Mouse (Mus musculus) ES-CJ7 (cell line): ENCODE measurements around the gene Mucl3.

Source experiments
- DNase-seq: peaks from one replicate; pipeline ENCODE4 v3.0.0; 2011; ENCODE audit warnings: low read depth, low spot score

The Mucl3 gene

DNA sequence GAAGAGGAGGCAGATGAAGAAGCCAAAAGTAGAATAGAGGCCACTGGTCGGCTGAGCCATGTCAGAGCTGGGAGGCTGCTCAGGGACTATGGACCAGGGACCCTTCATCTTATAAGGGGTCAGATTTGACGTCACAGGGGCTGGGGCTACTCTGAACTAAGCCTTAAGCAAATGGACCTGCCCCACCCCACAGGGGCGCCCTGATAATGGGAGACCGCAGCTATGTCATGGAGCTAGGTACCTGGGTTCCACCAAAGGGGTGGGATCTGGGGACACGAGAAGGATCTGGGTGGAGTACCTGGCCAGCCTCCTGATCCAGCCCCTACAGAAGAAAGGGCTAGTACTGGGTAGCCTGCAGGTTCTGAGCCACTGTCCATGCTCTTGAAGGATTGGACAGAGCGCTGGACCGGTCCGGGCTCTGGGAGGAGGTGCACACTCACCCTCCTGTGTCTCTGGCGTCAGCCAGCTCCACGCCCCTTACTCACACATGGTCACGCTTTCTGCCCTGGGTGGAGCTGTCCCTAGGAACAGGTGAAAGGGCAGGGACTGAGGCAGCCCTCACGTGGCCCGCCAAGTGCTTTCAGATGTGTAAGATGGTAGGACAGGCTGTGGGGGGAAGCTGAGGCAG, at the start of gene Mucl3:
Gene Mucl3 (minus strand): TSS at position 87 of the 628 bp plus-strand sequence.
- no peak for DNase-seq

- no peak for DNase-seq
Observed at GRCm38 (mm10) chr17:35692368-35692767, 48.9 kb upstream of the Mucl3 start.

GRCm38 (mm10) chr17:35691811-35692210, 48.3 kb upstream of the Mucl3 start:
- DNase-seq = no peak

GRCm38 (mm10) chr17:35689936-35690645, 46.6 kb upstream of the Mucl3 start:
- DNase-seq = no peak

DNA sequence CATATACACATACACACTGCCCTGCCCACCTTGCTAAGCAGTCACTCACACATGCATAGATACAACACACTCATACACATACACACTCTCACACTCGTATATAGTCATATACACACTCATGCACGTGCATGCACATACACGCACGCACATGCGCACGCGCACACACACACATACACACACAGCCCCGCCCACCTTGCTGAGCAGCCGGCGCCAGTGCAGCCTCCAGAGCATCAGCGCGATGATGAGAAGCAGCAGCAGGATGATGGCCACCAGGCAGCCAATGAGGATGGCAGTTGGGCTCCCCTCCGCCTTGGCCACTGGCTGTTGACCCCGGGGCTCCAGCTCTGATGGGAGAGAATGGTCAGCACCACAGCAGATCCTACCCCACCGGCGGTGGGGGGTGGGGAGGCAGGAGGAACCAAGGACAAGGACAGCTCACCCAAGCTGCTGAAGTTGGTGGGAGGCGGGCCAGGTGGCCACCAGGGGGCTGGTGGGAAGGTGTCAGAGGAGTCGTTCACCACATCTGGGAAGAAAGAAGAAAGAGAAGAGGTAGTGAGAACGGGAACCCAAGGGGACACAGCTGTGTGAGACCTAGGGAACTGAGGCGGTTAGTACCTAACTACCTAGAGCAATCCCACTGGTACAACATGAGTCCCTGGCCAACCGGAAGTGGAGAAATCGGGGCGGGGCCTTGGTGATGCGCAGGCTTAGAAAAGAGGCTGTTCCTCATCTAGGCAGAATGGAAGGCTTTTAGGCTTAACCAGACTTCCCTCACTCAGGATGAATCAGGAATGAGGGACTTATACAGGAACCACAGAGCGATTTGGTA, 45.1 kb upstream of the Mucl3 start:
- DNase-seq = peak; percentile 45

DNA sequence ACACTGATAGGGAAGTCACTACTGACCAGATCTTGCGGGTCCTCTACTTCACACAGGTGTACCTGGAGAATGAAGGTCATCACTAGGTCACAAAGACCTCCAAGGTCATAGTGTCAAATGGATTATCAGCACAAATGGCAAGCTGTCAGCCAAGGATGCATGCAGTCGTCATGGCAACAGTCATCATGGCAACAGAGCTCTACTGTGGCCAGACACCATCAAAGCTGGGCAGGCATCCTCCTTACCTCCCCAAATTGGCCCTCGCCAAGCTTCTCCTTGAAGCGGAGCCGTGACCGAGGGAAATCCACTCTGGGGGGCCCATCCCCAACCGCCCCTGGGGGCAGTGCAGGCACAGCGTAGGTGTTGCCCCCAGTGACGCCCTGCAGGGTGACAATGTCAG, 41.6 kb upstream of the Mucl3 start:
- peak; percentile 45 for DNase-seq

DNA sequence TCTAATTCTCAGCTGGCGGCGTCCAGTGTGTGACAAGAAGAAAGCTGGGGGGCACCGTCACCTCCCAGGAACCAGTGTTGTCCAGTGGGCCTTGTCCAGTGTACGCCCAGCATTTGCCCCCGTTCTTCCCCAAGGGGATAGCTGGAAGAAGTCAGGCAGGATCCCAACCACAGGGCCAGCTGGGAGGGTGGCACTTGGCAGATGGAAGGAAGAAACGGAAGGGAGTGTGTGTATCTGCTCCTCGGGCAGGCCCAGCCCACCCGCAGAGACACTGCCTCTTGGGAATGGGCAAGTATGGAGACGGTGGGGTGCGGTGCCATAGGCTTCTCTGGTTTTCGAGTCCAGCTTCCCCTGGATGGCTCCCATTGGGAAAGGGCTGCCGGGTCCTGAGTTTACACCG, 38.5 kb upstream of the Mucl3 start:
- no peak for DNase-seq

DNA sequence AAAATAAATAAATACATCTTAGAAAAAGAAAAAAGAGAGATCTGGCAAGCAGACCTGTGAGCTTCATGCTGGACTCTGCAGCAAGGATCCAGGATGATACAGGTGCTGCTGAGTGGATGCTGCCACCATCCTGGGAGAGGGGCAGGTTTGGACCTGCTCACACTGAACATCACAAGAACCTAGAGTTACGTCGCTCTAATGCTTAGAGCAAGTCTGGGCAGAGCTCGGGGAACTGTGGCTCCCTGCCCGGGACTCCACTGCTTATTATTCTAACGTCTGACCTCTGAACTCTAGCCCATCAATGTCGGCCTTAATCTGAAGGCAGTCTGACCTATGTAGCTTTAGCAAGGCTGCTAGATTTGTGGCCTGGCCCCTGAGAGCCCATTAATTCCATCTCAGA, 37.1 kb upstream of the Mucl3 start:
- peak; percentile 39 for DNase-seq

GRCm38 (mm10) chr17:35673416-35674035, 30.0 kb upstream of the Mucl3 start, which contains the start of gene Gtf2h4:
Gene Gtf2h4, minus strand, starts transcription at chr17:35673739.
- DNase-seq = peak; percentile 97

DNA sequence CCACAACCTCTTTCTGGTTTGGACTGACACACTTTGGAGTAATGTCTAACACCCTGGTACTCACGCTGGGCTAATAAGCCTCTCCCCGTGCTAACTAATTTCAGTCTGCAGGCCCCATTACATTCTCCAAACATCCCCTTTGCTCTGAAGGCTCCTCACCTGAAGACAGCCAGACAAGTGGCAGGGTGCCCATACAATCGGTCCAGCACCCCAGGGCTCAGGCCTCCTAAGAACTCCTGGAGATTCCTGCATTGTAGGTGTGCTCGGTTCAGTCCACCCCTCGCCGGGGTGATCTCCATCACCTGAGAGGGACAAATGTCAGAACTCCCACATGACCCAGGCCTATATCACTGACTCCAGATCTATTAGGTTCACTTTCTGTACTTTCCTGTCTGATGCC, 29.0 kb upstream of the Mucl3 start:
- DNase-seq = no peak

- DNase-seq = no peak
Observed at GRCm38 (mm10) chr17:35671846-35672245, 28.4 kb upstream of the Mucl3 start.

GRCm38 (mm10) chr17:35669731-35670130, 26.2 kb upstream of the Mucl3 start:
- no peak for DNase-seq

- peak; percentile 94 for DNase-seq
Observed at GRCm38 (mm10) chr17:35667334-35668065, 24.0 kb upstream of the Mucl3 start, which contains the start of gene Vars2. Gene Vars2, minus strand, starts transcription at chr17:35667592.

- DNase-seq = peak; percentile 41
Observed at GRCm38 (mm10) chr17:35666851-35667256, 23.4 kb upstream of the Mucl3 start.

DNA sequence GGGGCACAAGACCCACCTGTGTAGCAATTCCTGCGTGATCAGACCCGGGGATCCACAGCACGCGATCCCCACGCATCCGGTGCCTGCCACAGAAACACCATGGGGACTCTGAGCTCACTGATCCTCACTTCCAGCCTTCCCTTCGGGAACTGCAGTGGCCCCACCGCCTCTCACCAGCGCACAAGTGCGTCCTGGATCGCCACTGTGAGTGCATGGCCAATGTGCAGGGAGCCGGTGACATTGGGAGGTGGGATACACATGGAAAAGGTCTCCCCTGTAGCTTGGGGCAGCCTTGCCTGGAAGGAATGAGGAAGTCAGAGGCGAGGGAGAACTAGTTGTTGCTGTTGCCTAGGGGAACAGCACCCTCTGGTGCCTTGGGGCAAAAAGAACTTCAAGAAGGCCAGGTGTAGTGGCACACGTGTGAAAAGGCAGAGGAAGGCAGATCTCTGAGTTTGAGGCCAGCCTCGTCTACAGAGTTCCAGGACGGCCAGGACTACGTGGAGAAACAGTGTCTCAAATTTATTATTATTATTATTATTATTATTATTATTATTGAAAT, 22.5 kb upstream of the Mucl3 start:
- DNase-seq = peak; percentile 77

DNA sequence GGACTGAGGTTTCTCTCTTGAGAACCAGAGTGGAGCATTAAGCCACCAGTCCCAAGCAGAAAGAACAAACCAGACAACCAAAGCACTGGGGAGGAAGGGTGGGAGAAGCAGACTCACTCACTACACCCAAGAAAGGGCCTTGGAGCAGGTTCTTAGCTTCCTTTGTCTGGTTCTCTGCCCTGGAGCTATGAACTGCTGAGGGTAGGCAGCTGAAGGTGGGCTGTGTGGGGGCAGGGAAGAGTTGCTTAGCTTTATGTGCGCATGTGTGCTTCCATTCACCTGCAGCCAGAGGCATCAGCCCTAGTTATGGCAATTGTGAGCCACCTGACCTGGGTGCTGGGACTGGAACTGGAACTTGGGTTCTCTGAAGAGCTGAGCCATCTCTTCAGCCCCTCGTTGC, 9.6 kb upstream of the Mucl3 start:
- peak; percentile 71 for DNase-seq

DNA sequence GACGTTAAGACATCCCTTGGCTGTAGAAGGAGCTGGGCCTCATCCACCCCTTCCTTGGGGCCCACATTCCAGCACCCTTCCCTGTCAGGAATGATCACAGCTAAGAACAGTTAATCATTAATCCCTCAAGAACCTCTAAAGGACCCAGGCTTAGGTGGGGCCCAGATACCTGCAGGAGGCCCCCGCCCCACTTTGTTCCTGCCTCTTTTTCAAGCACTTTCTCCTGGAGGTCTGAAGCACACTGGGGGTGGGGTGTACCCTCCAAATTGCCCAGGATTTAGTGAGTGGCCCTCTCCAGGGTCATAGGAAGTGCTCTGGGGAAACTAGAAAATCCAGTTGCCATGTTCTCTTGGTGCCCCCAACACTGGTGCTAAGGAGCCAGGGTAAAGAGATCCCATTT, 5.9 kb upstream of the Mucl3 start:
- DNase-seq = no peak

- DNase-seq = no peak
Observed at GRCm38 (mm10) chr17:35639352-35639751, 4.1 kb downstream of the Mucl3 start.

DNA sequence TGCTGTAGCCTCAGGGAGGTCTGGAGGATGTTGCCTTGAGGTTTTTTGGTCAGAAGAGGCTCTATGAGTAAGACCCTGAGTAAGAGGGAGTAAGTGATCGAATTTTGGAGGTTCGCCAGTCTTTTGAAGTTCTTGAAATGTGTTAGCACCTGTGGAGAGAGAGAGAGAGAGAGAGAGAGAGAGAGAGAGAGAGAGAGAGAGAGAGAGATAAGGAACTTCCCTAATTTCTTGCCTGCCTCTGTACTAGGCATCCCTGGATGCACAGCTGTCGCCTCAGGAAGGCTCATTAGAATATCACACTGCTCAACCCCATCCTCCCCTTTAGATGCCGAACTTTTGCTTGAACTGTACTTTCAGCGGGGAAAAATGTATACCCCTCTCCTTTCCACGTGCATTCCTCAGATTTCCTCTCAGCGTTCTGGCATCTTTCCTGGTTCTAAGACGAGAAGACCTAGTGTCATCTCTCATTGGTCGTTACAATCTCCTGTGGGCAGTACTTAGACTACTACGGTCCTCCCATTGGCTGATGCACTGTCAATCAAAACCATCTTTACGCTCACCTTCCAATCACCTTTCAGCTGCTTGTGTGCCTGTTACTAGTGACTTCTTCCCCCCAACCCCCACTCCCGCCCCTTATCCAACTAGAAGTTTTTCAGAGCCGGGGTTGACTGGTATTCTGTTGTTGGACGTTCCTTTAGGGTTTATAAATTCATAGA, 4.9 kb downstream of the Mucl3 start:
- peak; percentile 93 for DNase-seq

GRCm38 (mm10) chr17:35636363-35636762, 7.1 kb downstream of the Mucl3 start:
- peak; percentile 72 for DNase-seq
